Mouse (Mus musculus): ENCODE data around the gene Dclk2.
A peak's percentile ranks its signal among the peaks of the same experiment; 100 is the strongest.

The Dclk2 gene

GRCm38 (mm10) chr3:86887512-86887911 is 33.1 kb downstream of the Dclk2 start:
- DNase-seq: no peak

- no peak for DNase-seq
Measured at GRCm38 (mm10) chr3:86885180-86885579, 35.5 kb downstream of the Dclk2 start.

DNA sequence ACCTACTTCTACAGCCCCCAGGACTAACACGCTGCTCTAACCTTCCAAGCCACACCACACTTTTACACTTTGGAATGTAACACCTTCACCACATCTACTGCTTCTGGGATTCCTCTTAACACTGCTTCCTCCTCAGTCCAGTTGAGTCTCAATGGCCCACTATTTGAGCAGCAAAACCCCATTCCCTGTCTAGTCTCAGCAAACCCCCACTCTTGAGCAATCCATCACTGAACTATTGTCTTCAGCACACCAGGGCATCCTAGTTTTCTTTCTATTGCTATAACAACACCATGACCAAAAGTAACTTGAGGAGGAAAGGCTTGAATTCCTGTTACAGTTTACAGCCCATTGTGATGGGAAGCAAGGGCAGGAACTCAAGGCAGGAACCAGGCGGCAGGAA is 36.2 kb downstream of the Dclk2 start:
- no peak for DNase-seq

DNA sequence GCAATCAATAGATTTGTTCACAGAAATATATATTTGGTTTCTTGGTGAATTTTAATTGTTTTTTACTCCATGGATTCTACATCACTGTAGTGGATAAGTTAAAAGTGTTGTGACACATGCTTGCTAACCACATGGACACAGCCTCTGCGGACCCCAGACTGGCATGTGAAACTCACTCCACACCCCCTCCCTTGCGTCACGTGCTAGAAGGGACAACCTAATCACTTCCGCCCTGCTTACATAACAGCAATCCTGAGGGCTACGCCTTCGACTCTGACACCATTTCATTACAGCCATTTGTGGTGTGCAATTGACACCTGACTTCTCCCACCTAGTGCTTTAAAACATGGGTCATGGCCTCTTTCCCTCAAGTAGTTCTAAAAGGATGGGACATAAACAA is 36.7 kb downstream of the Dclk2 start:
- DNase-seq: no peak

GRCm38 (mm10) chr3:86875912-86876311 is 44.7 kb downstream of the Dclk2 start:
- no peak for DNase-seq

- peak; percentile 35 for DNase-seq
Measured at GRCm38 (mm10) chr3:86873092-86873600, 47.5 kb downstream of the Dclk2 start.

DNA sequence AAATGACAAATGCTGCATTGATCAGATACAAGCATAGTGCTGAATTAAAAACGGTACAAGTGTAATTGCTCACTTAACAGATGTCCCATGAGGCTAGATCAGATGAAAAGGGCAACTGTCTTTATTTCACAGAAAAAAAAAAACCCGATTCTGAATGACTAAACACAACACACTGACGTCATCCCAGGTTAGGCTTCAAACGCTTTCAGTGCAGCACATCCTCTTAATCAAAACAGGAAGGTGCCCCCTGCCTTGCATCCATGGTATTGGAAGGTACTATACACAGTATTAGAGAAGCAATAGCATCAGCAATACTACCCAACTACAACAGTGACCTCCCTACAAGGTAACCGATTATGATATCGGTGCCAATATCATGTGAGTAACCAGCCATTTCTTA is 49.7 kb downstream of the Dclk2 start:
- DNase-seq: no peak

DNA sequence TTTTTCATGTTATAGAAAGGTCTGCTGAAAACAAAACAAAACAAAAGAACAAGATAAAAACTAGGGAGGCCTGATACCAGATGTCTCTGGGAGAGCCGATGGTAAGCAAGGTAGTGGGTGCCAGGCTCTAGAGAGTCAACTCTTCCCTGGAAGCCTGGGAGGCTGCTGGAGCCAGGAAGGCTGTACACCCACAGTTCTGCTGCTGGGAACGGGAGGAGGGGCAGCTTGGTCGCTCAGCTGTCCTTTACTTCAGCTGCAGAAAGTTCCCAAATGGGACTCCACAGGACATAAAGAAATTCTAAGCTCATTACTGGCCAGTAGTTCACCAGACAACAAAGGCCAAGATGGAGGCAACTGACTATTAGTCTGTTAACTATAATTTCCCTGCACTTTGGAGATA is 50.2 kb downstream of the Dclk2 start:
- peak; percentile 64 for DNase-seq

- no peak for DNase-seq
Measured at GRCm38 (mm10) chr3:86868721-86869120, 51.9 kb downstream of the Dclk2 start.

GRCm38 (mm10) chr3:86863327-86864008 is 57.2 kb downstream of the Dclk2 start:
- DNase-seq: no peak

- peak; percentile 54 for DNase-seq
Measured at GRCm38 (mm10) chr3:86862939-86863311, 57.7 kb downstream of the Dclk2 start.

DNA sequence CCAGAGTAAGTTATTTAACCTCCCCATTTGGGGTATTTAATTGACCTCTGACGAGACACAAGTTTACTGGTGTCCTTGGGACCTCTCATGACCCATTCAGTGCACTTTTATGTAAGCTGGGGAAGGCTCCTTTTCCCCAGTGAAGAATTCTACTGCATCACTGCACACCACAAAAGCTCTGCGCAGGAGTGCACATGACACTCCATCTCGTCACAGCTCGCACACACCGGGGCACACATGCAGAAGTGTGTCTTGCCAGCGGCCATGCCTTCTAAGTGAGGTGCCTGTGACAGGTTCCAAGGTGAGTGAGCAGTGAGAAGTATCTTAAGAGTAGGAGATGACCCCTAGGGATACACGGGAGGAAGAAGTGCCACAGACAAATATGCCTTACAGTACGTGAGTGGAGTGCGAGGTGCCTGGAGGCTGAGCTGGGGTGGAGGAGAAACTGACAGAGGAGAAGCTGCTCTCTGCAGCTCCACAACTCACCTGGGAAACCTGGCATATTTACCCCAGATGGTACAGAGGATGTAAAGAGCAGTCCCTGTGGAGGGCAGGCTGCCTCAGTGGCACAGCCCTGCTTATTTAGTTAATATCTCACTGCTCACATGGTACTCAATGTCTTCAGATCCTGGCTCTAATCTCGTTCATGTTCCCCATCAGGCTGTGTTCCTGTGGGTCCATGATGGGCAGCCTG is 58.3 kb downstream of the Dclk2 start:
- no peak for DNase-seq

DNA sequence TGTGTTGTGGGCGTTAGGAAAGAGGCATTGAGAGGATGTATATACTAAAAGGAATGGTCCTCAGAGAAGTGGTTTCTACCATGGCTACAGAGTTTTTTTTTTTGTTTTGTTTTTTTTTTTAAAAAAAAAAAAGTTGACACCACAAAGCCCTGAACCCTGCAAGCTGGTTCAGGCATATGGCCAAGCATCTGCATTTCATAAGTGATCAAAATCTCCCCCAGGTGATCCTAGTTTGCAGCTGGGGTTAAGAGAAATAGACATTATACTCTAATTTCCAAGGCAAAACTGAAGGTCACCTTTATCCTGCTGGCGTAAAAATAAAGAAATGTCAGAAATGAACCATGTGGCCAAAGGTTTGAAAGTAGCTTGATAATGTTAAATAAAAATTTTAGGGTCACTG is 60.9 kb downstream of the Dclk2 start:
- DNase-seq: no peak

DNA sequence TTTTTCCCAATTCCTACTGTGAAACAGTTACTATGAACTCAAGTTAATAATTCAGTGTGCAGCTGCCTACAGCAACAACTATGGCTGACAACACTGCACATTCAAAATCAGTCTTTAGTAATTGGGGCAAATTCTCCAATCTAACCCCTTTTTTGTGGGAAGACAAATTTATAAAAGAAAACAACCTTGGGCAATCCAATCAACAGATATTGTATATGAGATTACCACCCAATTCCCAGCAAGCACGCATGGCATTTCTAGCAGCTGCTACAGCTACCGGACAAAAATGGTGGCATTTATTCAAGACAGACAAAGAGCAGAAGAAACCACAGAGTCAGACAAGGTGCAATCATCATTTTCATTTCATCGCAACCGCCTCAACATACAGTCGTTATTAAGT is 62.0 kb downstream of the Dclk2 start:
- DNase-seq: no peak

DNA sequence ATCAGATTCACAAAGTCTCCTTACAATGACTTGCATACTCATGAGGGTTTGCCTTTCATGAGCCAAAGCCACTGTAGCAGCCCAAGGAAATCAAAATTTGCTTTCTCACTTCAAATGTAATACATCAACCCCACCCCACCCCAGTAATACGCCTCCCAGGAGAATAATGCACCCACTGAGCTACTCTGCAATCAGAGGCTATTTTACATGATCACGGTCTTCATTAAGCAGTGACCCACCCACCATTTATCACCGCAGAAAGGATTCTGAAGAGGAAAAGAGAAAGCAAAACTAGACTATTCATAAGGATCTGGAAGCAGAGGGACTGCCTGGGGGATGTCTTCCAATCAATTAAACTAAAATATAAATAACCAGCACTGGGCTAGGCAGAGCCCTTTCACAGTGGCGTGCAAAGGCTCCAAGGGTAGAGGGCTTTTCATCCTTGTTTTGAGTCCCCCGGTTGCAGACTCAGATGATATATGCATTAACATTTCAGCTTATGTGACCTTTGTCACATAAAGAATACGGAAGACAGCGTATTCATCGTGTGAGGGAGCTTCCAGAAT is 62.7 kb downstream of the Dclk2 start:
- no peak for DNase-seq

DNA sequence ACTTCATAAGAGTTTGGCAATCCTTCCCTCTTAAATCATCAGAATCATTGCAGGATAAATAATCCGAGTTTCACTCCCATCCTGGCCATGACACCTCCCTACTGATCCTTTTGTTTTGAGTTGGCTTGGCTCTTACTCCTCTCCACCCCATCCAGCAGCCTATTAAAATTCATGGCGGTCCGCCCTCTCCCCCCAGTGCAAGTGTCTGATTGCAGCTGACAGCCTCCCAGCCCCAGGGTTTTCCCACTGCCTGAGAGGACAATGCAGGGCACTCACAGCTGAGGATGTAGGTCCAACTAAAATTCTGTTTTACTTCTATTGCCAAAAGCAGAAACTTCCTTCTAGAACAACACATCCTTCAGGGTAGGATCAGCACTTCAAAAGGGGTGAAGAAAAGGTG is 67.8 kb downstream of the Dclk2 start:
- DNase-seq: no peak

DNA sequence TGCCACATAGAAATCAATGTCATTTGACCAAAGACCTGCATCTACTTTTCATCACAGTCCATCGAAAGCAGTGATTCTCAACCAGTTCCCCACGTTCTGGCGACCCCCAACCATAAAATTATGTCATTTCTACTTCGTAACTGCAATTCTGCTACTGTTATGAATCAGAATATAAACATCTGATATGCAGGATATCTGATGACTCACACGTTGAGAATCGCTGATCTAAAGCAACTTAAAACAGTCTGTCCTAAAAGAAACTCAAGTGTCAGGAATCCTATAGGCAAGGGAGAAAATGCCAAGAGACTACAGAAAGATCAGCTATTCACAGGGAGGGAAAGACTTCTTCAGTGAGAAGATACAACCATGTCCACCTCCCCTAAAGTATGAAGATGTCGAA is 69.5 kb downstream of the Dclk2 start:
- no peak for DNase-seq

GRCm38 (mm10) chr3:86850394-86851030 is 70.1 kb downstream of the Dclk2 start:
- DNase-seq: no peak

- DNase-seq: no peak
Measured at GRCm38 (mm10) chr3:86849337-86849736, 71.3 kb downstream of the Dclk2 start.

GRCm38 (mm10) chr3:86847536-86847935 is 73.1 kb downstream of the Dclk2 start:
- no peak for DNase-seq

DNA sequence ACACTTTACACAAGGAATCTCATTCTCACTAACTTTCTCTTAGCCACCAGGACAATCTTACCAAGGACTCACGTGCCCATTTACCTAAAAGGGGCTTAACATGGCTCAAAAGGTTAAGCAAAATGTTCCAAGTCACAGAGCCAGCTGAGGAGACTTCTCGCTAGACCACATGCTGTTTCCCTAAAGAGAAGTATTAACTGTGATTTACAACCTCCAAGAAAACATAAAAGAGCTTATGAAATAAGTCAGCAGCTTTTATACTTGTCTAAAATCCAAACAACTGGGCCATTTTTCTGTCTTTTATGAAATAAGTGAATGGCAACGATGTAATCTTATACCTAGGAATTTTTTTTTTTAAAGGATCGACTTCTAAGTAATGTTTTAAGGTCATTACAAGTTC is 74.6 kb downstream of the Dclk2 start:
- DNase-seq: no peak

- DNase-seq: no peak
Measured at GRCm38 (mm10) chr3:86845578-86845977, 75.1 kb downstream of the Dclk2 start.

DNA sequence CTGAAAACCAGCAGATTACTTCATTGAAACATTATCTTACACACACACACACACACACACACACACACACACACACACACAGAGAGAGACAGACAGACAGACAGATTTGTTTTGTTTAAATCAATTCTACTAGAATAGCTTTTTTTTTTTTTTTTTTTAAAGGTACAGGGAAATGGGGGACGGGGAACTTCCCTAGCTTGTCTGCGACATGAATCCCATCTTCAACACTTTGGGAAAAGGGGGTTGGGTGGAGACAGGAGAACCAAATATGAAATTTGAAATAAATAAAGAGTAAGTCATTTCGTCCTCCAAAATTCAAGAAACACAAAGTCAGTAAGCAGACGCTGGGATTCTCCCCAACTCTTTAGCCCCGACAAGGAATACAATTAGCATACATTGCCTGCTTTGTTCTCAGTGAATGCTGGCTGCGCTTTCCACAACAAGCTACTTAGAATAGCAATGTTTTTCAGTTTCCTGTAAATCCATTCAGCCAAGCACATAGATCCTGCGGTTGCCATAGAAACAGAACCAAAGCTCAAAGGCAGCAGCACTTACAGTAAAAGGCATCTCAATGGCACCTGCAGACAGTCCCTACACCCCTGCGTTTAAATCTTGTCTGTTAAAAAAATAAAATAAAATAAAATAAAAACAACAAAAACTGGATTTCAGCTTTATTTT is 75.7 kb downstream of the Dclk2 start:
- peak; percentile 48 for DNase-seq

All from right cerebral cortex, adult 18-20 months (tissue).